Mouse (Mus musculus) lung, postnatal 36 days (tissue): ENCODE measurements around the gene Adcy4.

Experiments used
- DNase-seq: peaks from one replicate; pipeline ENCODE4 v3.0.0; 2022; ENCODE audit warnings: mixed read lengths

Adcy4 gene

GRCm38 (mm10) chr14:55787731-55788130 lies 3.8 kb upstream of the Adcy4 start:
- DNase-seq: no peak

- DNase-seq: peak; percentile 25
These were observed 1.3 kb upstream of the Adcy4 start for GRCm38 (mm10) chr14:55785195-55785594.

GRCm38 (mm10) chr14:55783171-55783957 lies 531 bp downstream of the Adcy4 start:
- DNase-seq: peak; percentile 70

- DNase-seq: peak; percentile 0
These were observed 1.4 kb downstream of the Adcy4 start for GRCm38 (mm10) chr14:55782361-55782960.

GRCm38 (mm10) chr14:55781310-55781709 lies 2.6 kb downstream of the Adcy4 start:
- DNase-seq: peak; percentile 85

- no peak for DNase-seq
These were observed 3.2 kb downstream of the Adcy4 start for GRCm38 (mm10) chr14:55780736-55781135.

- no peak for DNase-seq
These were observed 4.2 kb downstream of the Adcy4 start for GRCm38 (mm10) chr14:55779656-55780055.

- DNase-seq: no peak
These were observed 5.2 kb downstream of the Adcy4 start for GRCm38 (mm10) chr14:55778686-55779085.

GRCm38 (mm10) chr14:55777806-55778205 lies 6.1 kb downstream of the Adcy4 start:
- DNase-seq: no peak

- no peak for DNase-seq
These were observed 6.7 kb downstream of the Adcy4 start for GRCm38 (mm10) chr14:55777176-55777575.

- DNase-seq: no peak
These were observed 7.2 kb downstream of the Adcy4 start for GRCm38 (mm10) chr14:55776711-55777110.

GRCm38 (mm10) chr14:55769087-55769703 lies 14.7 kb downstream of the Adcy4 start:
- DNase-seq: no peak

GRCm38 (mm10) chr14:55768555-55768954 lies 15.3 kb downstream of the Adcy4 start:
- no peak for DNase-seq

GRCm38 (mm10) chr14:55767519-55768414 lies 16.1 kb downstream of the Adcy4 start:
- DNase-seq: peak; percentile 73

- no peak for DNase-seq
These were observed 18.2 kb downstream of the Adcy4 start, which contains the start of gene Ltb4r1 for GRCm38 (mm10) chr14:55765696-55766095. Gene Ltb4r1, plus strand, starts transcription at chr14:55765962.

- DNase-seq: peak; percentile 77
These were observed 20.7 kb downstream of the Adcy4 start for GRCm38 (mm10) chr14:55763166-55763565.

- no peak for DNase-seq
These were observed 21.7 kb downstream of the Adcy4 start for GRCm38 (mm10) chr14:55762001-55762821.

- DNase-seq: no peak
These were observed 22.7 kb downstream of the Adcy4 start, which contains the start of gene Ltb4r2 for GRCm38 (mm10) chr14:55761163-55761562. Gene Ltb4r2, plus strand, starts transcription at chr14:55761428.

- DNase-seq: peak; percentile 95
These were observed 23.7 kb downstream of the Adcy4 start for GRCm38 (mm10) chr14:55760156-55760555.

GRCm38 (mm10) chr14:55758363-55758784 lies 25.5 kb downstream of the Adcy4 start, which contains the start of gene Cideb:
Gene Cideb, minus strand, starts transcription at chr14:55758458.
- peak; percentile 75 for DNase-seq

GRCm38 (mm10) chr14:55757566-55757965 lies 26.3 kb downstream of the Adcy4 start:
- DNase-seq: no peak
